Mouse (Mus musculus): ENCODE data around the gene Pqlc2.

DNA sequence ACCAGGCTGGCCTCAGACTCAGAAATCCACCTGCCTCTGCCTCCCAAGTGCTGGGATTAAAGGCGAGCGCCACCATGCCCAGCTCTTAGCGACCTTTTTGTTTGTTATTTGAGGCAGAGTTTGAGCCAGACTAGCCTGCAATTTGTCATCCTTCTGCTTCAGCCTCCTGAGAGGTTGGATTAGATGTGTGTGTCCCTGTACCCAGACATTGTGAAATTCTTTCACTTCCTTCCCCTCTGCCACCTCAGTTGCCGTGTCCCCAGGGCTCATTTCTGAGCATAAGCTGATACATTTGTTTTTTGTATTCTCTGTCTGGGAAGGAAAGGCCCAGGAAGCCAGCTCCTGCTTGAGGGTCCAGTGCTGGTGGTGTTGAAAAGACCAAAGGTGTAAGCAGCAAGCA lies 30.3 kb upstream of the Pqlc2 start:
- TF ChIP-seq TAL1 (IDR thresholded peaks at IDR 0.05; ENCODE audit: low read length) (no peak), GATA1 (IDR thresholded peaks at IDR 0.05; ENCODE audit: low read length) (no peak)

Data from erythroblast, embryonic 14.5 days (primary cell).